Mouse (Mus musculus) testis, postnatal 14 days (tissue): Measurements from ENCODE around the gene Gstp3.
A peak's percentile ranks its signal among the peaks of the same experiment; 100 is the strongest.

Source experiments
- DNase-seq: peaks from one replicate; pipeline ENCODE4 v3.0.0; 2021; ENCODE audit warnings: low spot score

Gstp3 gene

GRCm38 (mm10) chr19:4059069-4059740 lies at the start of gene Gstp3:
Gene Gstp3 (minus strand): TSS chr19:4059569.
- DNase-seq: no peak

DNA sequence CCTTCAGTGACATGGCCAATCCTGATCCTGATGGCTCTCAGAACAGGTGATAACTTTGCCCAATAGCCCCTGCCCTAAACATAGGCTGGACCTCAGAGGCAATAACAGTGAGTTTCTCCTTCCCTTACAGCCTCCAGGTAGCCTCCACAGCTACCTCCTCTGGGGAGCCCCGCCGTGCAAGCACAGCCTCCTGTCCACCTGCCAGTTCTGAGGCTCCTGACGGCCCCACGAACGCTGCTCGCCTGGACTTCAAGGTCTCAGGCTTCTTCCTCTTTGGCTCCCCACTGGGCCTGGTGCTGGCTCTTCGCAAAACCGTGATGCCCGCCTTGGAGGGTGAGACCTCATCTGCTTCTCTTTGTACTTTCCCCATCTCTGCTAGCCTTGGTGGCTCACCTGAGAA lies 49.2 kb upstream of the Gstp3 start:
- DNase-seq: no peak

- no peak for DNase-seq
Observed at GRCm38 (mm10) chr19:4106654-4107053, 47.3 kb upstream of the Gstp3 start.

GRCm38 (mm10) chr19:4104675-4105194 lies 45.4 kb upstream of the Gstp3 start:
- DNase-seq: no peak

DNA sequence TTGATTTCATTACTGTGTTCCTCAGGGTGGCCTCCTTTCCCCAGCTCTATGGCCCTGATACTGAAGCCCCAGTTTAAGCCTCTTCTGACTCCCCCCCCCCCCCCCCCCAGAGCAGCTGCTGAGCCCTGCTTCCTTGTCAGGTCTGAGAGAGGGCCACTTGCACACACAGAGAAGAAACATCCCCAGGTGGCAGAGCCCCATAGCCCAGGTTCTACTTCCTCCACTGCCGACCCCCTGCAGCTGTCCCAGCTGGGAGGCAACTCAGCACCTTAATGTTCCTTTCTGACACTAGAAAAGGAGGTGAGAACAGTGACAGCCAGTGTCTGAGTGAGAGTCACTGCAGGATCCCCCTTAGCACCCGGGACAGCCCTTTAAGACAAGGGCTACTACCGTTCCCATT lies 44.4 kb upstream of the Gstp3 start:
- no peak for DNase-seq

DNA sequence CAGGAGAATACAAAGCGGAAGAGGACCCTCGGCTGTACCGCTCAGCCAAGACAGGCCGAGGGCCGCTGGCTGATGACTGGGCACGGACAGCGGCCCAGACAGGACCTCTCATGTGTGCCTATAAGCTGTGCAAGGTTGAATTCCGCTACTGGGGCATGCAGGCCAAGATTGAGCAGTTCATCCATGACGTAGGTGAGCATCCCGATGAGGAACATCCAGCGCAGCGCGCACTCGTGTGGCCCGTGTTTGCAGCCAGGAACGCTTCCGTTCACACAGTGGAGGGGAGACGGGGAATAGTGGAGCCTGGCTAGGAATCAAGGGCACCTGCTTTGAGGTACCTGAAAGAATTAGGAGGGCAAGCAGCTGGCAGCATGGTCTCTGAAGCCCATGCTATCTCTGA lies 43.9 kb upstream of the Gstp3 start:
- no peak for DNase-seq

DNA sequence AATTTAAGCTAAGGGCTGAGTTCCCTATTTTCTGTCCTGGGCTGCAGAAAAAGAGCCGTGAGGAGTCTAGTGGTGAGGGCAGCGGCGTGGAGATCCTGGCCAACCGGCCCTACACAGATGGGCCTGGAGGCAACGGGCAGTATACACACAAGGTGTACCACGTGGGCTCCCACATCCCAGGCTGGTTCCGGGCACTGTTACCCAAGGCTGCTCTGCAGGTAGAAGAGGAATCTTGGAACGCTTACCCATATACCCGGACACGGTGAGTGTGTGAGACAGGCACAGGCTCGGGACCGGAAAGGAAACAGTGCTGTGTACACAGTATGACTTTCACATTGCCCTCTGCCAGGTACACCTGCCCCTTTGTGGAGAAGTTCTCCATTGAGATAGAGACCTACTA lies 43.3 kb upstream of the Gstp3 start:
- DNase-seq: no peak

DNA sequence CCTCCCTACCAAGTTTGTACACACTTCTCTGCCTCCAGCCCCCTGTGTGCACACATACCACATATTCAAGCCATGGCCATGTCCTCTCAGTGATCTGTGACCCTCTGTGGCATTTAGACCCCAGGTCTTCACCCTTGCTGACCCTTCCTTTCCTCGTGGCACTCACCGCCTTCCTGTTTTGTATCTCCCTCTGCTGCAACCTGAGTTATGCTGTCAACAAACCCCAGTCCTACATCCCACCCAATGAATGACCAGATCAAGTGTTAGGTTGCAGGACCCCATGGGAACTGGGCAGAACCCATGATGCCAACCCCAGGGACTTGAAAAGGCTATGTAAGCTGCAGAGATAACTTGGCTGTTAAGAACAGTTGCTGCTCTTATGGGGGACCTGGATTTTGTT lies 42.7 kb upstream of the Gstp3 start:
- no peak for DNase-seq

GRCm38 (mm10) chr19:4101466-4101865 lies 42.1 kb upstream of the Gstp3 start:
- no peak for DNase-seq

- peak; percentile 62 for DNase-seq
Observed at GRCm38 (mm10) chr19:4100718-4101261, 41.4 kb upstream of the Gstp3 start.

DNA sequence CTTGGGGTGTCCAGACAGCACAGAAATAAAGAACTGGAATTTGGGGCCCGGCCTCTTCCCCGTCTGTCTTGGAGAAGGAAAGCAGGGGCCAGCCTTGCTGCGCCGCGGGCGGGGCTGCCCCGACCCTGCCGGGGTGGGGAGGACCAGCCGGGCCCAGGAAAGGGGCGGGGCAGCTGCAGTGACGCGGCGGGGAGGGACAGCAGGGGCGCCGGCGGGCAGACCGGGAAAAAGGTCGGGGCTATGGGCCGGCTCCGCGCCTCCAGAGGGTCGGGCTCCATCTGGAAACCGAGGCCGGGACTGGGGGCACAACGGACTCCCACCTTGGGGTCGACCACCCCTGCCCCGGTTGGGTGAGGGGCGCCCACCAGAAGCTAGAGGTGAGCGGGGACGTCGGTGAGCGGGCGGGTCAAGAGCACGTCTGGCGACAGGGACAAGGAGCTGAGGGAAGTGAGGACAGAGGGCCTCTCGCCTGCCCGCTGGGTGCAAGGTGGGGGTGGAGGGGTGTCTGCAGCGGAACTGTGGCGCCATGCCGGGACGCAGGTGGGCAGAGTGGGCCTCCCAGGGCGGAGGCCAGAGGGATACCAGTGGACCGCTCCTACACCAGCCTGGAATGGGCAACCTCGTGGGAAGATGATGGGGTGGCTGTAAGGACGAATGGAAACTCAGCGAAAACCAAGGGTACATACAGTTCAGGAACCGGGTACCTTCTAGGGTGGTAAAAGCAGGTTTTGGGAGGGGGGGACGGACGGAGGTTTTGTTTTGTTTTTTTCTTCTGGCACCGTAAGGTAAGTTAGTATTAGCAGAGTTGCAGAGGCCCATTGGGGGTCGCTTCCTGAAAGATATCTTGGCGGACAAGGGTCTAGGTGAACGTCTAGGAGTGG lies 40.7 kb upstream of the Gstp3 start, which contains the start of gene Pitpnm1:
Pitpnm1 (plus strand) TSS at position 162 of the 881 bp plus-strand sequence.
- peak; percentile 59 for DNase-seq

- peak; percentile 83 for DNase-seq
Observed at GRCm38 (mm10) chr19:4099056-4099455, 39.7 kb upstream of the Gstp3 start.

DNA sequence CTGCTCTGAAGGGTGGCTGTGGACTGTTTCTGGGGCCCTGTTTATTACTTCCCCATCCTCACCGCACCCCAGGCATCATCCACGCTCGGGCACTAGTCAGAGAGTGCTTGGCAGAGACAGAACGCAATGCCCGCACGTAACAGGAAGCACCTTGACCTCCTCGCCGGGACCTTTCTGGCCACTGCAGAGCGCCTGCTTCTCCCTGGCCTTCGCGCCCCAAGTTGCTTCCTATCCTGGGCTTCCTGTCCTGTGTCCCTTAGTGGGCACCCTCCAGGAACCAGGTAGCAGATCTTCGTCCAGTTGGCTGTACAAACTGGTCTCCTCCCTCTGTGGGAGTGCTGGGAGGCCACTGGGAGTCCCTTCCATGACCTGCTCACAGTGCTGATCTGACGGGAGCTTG lies 39.1 kb upstream of the Gstp3 start:
- DNase-seq: no peak

- peak; percentile 87 for DNase-seq
Observed at GRCm38 (mm10) chr19:4097441-4097825, 38.1 kb upstream of the Gstp3 start.

GRCm38 (mm10) chr19:4096642-4097440 lies 37.5 kb upstream of the Gstp3 start, which contains the start of gene Cdk2ap2:
Gene Cdk2ap2 (plus strand): TSS chr19:4097182.
- peak; percentile 99 for DNase-seq

- no peak for DNase-seq
Observed at GRCm38 (mm10) chr19:4095802-4096201, 36.4 kb upstream of the Gstp3 start.

GRCm38 (mm10) chr19:4094774-4095303 lies 35.5 kb upstream of the Gstp3 start:
- no peak for DNase-seq

- DNase-seq: no peak
Observed at GRCm38 (mm10) chr19:4094348-4094747, 35.0 kb upstream of the Gstp3 start.

- DNase-seq: no peak
Observed at GRCm38 (mm10) chr19:4093772-4094171, 34.4 kb upstream of the Gstp3 start.

DNA sequence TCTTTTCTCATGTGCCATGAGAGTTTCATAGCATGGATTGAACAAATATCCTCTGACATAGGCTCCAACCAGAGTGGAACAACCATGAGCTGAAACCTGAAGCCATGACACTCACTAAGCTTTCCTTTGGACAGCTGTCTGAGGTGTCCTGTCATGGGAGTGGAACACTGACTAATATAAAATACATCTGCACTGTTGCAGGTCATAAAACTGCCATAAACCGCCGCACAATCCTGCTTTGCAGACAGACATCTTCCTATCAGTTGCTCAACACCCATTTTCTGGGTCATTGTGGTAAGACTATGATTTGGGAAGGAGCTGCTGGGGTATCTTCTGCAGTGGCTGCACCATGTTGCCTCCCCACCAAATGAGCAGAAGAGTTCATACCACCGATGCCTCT lies 33.4 kb upstream of the Gstp3 start:
- no peak for DNase-seq

GRCm38 (mm10) chr19:4091383-4091782 lies 32.0 kb upstream of the Gstp3 start:
- no peak for DNase-seq

DNA sequence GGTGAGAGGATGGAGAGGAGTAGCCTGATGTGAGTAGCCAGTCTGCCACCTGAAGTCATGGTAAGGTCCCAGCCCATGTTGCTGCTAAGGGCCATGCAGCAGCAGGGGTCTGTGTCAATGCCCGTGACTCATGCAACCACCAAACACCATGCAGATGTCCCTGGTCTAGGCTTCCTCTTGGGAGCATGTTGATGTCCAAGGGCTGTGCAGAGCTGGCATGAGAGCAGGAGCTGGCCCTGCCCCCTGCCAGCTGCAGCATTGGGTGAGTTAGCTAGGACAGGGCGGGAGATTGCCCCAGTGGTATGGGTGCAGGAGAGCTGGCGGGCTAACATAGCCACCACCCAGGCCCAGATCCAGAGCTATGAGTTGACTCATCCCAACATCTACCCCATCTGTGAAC lies 31.1 kb upstream of the Gstp3 start:
- no peak for DNase-seq
